Mouse (Mus musculus): ENCODE results near the gene Metrn. TPM values are rescaled to one million over a fixed set of nuclear protein-coding genes. Genes with fewer than 3 reads are reported as not detected.

Gene Metrn
- total RNA-seq, 2 experiments from 2014 or later: 73.2 to 85.6 TPM

GRCm38 (mm10) chr17:25806507-25806906 lies 9.6 kb upstream of the Metrn start:
- DNase-seq: no peak

- DNase-seq: peak; percentile 83 to 87
Observed at GRCm38 (mm10) chr17:25802825-25803517, 6.0 kb upstream of the Metrn start.

GRCm38 (mm10) chr17:25801029-25801428 lies 4.1 kb upstream of the Metrn start:
- peak in 1 of 2 experiments; percentile 66 for DNase-seq

GRCm38 (mm10) chr17:25796211-25796771 lies 645 bp downstream of the Metrn start:
- DNase-seq: no peak

GRCm38 (mm10) chr17:25795609-25796092 lies 1.3 kb downstream of the Metrn start, which contains the start of gene AC134908.4:
TSS of gene AC134908.4 (minus strand) at chr17:25795659.
- DNase-seq: peak; percentile 59 to 70

- DNase-seq: no peak
Observed at GRCm38 (mm10) chr17:25794998-25795397, 1.9 kb downstream of the Metrn start.

- no peak for DNase-seq
Observed at GRCm38 (mm10) chr17:25794197-25794596, 2.7 kb downstream of the Metrn start.

- peak; percentile 67 for DNase-seq
Observed at GRCm38 (mm10) chr17:25792615-25793014, 4.3 kb downstream of the Metrn start, which contains the start of gene Fam173a. TSS of gene Fam173a (minus strand) at chr17:25792901.

- peak; percentile 87 to 88 for DNase-seq
Observed at GRCm38 (mm10) chr17:25791843-25792527, 5.0 kb downstream of the Metrn start.

- no peak for DNase-seq
Observed at GRCm38 (mm10) chr17:25791320-25791842, 5.6 kb downstream of the Metrn start.

GRCm38 (mm10) chr17:25786781-25787504 lies 10.0 kb downstream of the Metrn start:
- no peak for DNase-seq

- DNase-seq: no peak
Observed at GRCm38 (mm10) chr17:25786280-25786679, 10.7 kb downstream of the Metrn start, which contains the start of gene Ccdc78. TSS of gene Ccdc78 (plus strand) at chr17:25786580.

GRCm38 (mm10) chr17:25785281-25785745 lies 11.6 kb downstream of the Metrn start, which contains the start of gene Haghl:
TSS of gene Haghl (minus strand) at chr17:25785673.
- DNase-seq: peak; percentile 94 to 95

GRCm38 (mm10) chr17:25783861-25784574 lies 12.9 kb downstream of the Metrn start:
- no peak for DNase-seq

- DNase-seq: peak in 1 of 2 experiments; percentile 26
Observed at GRCm38 (mm10) chr17:25783086-25783485, 13.8 kb downstream of the Metrn start.

- DNase-seq: no peak
Observed at GRCm38 (mm10) chr17:25781339-25781738, 15.6 kb downstream of the Metrn start.

- DNase-seq: no peak
Observed at GRCm38 (mm10) chr17:25777948-25778347, 19.0 kb downstream of the Metrn start.

GRCm38 (mm10) chr17:25775318-25776062 lies 21.4 kb downstream of the Metrn start:
- DNase-seq: no peak

- DNase-seq: peak; percentile 98
Observed at GRCm38 (mm10) chr17:25773549-25774120, 23.3 kb downstream of the Metrn start, which contains the start of gene Narfl. TSS of gene Narfl (plus strand) at chr17:25773776.

- DNase-seq: no peak
Observed at GRCm38 (mm10) chr17:25769331-25769730, 27.6 kb downstream of the Metrn start.
